Mouse (Mus musculus) kidney, postnatal 25 days (tissue): ENCODE measurements at regions not wholly inside any gene's neighbourhood (a gene's known extent, or its start where the extent isn't known, plus 50 kb on each side); places are given as distances from the start of the nearest gene placed in this dataset.

Source experiments
- DNase-seq, 2 experiments: peaks; one replicate each; pipeline ENCODE4 v3.0.0; 2021; ENCODE audit warnings: mixed read lengths in 2 of 2

DNA sequence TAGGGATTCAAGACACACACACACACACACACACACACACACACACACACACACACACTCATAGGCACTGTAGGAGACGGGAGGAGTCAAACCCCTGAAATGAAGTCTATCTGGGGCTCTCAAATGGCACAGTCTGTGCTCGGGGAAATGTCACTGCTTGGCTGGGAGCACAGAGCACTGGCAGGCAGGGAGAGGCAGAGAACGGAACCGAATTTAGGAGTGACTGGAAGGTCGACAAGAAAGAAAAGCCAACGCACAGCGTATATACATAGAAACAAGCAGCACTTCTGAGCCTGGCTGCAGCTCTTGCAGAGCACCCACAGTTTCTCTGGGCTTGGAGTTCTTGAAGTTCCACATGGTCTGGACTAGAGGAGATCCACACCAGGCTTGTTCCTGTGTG lies 160.1 kb upstream of the Zfp703 start:
- DNase-seq, result no peak

DNA sequence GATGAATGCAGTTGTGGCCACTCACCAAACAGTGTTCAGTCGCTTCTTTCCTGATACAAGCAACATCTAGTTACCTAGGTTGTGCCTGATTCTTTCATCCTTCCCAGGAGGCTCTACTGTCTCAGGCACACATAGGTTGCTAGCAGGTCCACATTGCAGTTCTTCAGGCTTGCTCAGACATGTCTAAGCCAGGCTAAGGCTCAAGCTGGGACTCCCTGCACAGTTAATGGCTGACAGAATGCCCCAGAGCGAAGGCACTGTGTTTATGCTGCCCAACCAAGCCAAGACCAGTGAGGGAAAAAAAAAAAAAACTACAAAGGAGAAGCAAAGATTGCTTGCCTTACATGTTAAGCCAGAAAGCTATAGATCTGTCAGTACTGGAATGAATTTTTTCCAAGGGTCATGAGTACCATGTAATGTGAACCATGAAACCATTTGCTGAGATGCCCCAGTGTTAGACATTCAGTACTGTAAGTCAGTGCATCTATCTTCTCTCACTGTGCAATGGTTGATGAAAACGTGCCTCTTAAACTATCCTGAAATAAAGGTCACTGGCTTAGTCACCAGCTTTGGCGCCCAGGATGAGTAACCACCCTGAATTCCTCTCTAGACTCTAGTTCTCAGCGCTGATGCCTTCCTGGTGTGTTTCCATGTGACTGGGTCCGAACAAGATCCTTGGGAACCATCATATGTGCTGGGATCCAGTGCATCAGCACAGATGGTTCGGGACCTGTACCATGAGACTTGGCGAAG lies 152.8 kb upstream of the Zfp703 start:
- DNase-seq, result peak in 1 of 2 experiments; percentile 36

GRCm38 (mm10) chr8:26828311-26828909 lies 148.7 kb upstream of the Zfp703 start:
- no peak for DNase-seq

DNA sequence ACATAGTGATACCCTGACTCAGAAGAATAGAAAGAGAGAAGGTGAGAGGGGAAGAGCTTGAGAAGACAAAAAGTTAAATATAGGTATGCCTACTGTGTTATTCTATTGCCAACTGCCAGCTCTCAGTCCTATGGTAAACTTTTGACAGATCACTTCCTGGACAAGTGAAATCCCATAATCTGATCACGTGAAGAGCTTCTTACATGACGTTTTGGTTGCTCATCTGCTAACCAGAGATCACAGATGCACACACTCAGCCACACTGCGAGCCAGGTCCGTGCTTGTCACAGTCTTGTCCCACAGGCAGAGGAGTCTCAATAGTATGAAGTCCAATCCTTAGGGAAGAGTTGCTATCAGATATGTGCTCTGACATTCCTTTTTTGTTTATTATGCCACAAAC lies 147.8 kb upstream of the Zfp703 start:
- no peak for DNase-seq

- DNase-seq, result peak in 1 of 2 experiments; percentile 14
Observed at GRCm38 (mm10) chr8:26831148-26831547, 146.0 kb upstream of the Zfp703 start.

GRCm38 (mm10) chr8:26831790-26832189 lies 145.3 kb upstream of the Zfp703 start:
- DNase-seq, result peak in 1 of 2 experiments; percentile 10

GRCm38 (mm10) chr8:26832546-26832945 lies 144.6 kb upstream of the Zfp703 start:
- no peak for DNase-seq

DNA sequence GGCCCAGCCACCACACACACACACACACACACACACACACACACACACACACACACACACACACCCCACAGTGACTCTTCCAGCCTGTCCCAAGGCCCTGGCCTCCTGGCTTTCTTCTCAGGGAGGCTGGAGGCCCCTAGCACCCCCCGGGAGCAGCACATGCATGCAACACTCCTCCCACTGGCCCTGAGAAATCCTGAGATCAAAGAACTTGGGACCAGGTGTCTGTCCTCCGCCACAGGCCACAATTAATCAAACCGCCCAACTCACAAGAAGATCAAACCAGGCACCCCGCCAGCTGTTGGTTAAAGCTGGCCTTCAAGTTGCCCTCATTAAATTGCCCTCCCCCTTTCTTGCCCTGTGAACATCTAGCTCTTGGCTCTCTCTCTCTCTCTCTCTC lies 143.8 kb upstream of the Zfp703 start:
- DNase-seq, result peak; percentile 78 to 83

GRCm38 (mm10) chr8:26833784-26834183 lies 143.3 kb upstream of the Zfp703 start:
- DNase-seq, result no peak

DNA sequence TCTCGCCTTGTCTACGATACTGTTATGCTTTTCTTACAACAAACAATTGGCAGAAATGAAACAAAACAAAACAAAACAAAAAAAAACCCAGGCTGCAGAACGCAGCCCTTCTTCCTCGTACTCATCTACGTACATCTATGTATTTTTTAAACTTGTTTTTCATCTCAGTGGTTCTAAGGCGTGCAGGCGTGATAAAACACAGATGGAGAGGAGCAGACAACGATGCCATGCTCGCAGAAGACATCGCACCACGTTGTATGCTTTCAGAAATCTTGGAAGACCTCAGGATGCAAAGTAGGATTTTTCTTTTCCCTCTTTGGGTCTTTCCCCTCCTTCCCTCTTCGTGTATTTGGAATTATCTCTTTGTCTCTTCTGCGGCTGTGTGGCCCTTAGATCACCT lies 142.5 kb upstream of the Zfp703 start:
- DNase-seq, result no peak

- DNase-seq, result no peak
Observed at GRCm38 (mm10) chr8:26835076-26835475, 142.0 kb upstream of the Zfp703 start.

GRCm38 (mm10) chr8:26835616-26836015 lies 141.5 kb upstream of the Zfp703 start:
- no peak for DNase-seq

DNA sequence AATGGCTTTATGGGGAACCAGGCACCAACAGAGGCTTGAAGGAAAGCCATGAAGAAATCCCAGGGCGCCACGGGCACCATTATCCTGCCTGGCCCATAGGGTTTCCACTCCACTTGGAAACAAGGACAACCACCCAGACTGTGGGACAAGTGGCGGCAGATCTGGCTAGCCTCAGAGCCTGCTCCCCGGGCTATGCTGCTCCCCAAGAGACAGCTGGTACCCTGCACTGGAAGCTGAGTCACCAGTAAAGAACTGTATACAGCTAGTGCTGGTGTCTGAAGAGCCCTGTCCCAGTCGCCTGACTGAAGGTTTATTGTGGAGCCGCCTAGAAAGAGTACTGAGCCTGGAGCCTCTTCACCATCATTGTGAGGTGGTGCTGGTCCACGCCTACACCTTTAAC lies 140.6 kb upstream of the Zfp703 start:
- no peak for DNase-seq

GRCm38 (mm10) chr8:26840286-26840685 lies 136.8 kb upstream of the Zfp703 start:
- no peak for DNase-seq

GRCm38 (mm10) chr8:26840745-26841680 lies 136.1 kb upstream of the Zfp703 start:
- no peak for DNase-seq

- DNase-seq, result no peak
Observed at GRCm38 (mm10) chr8:26843714-26844113, 133.4 kb upstream of the Zfp703 start.

DNA sequence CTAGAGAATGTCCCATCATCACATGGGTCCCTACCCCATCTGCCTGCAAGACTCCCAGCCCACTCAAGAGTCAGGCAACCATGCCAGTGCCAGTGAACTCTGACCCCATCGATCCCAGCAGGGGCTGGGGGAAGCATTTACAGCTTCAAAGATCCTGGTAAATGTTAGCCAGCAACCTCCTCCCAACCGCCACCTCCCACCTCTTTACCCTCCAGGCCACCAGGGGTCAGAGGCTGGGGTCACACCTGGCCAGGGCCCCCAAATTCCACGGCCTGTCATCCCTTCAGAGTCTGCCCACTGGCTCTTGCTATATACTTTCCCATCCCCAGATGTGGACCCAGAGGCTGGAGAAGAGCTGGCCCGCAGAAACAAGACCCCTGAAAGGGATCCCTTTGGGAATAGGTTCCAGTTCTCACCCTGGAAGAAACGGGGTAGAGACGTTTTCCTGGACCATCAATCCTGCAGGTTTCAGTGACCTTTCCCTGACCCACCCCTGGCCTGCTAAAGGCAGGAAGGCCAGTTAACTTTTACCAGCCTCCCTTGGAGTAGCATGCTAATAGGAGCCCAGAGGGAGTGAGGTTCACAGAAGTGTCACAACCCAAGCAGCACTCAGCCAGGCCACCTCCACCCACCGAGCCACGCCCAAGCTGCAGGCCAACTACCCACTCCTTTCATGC lies 132.9 kb upstream of the Zfp703 start:
- peak; percentile 20 to 71 for DNase-seq

GRCm38 (mm10) chr8:26844809-26845143 lies 132.3 kb upstream of the Zfp703 start:
- DNase-seq, result no peak

- DNase-seq, result peak in 1 of 2 experiments; percentile 52
Observed at GRCm38 (mm10) chr8:26845481-26846194, 131.5 kb upstream of the Zfp703 start.

GRCm38 (mm10) chr8:26847009-26847408 lies 130.1 kb upstream of the Zfp703 start:
- DNase-seq, result no peak

- DNase-seq, result peak; percentile 35 to 67
Observed at GRCm38 (mm10) chr8:26848098-26848772, 128.9 kb upstream of the Zfp703 start.
